Mouse (Mus musculus) adipocyte (in vitro differentiated cells): ENCODE measurements at regions not wholly inside any gene's neighbourhood (a gene's known extent, or its start where the extent isn't known, plus 50 kb on each side); places are given as distances from the start of the nearest gene placed in this dataset.

Experiments
- DNase-seq: peaks from one replicate; pipeline ENCODE4 v3.0.0-alpha.2; 2016; ENCODE audit warnings: low spot score

GRCm38 (mm10) chr13:30044790-30045189 is 58.9 kb upstream of the E2f3 start:
- no peak for DNase-seq

GRCm38 (mm10) chr13:30042689-30043320 is 56.9 kb upstream of the E2f3 start:
- no peak for DNase-seq

- DNase-seq = no peak
Measured at GRCm38 (mm10) chr13:30041501-30042295, 55.8 kb upstream of the E2f3 start.

GRCm38 (mm10) chr13:30040288-30040687 is 54.4 kb upstream of the E2f3 start:
- DNase-seq = no peak

GRCm38 (mm10) chr13:30039791-30040190 is 53.9 kb upstream of the E2f3 start:
- no peak for DNase-seq

GRCm38 (mm10) chr13:30036561-30036960 is 50.7 kb upstream of the E2f3 start:
- DNase-seq = no peak

GRCm38 (mm10) chr13:30036071-30036470 is 50.2 kb upstream of the E2f3 start:
- peak; percentile 51 for DNase-seq
